Mouse (Mus musculus): Measurements from ENCODE around the gene Sec61b.

Gene Sec61b

DNA sequence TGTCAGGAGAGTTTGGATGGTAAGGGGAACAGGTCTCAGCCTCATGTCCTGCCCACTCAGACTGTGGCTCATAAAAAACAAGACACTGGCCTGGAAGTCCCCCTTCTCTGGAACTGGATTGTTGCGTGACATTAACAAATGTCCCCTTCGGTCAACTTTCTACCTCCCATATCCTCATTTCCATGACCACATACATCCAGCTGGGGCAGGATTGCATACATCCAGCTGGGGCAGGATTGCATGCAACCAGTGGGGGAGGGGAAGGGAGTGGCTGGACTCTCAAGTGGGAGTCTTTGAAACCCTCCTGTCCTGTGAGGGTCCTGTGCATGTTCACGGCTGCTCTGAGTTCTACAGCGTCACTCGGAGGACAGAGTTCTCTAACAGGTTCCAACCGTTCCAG is 16.8 kb downstream of the Sec61b start:
- DNase-seq, result no peak

DNA sequence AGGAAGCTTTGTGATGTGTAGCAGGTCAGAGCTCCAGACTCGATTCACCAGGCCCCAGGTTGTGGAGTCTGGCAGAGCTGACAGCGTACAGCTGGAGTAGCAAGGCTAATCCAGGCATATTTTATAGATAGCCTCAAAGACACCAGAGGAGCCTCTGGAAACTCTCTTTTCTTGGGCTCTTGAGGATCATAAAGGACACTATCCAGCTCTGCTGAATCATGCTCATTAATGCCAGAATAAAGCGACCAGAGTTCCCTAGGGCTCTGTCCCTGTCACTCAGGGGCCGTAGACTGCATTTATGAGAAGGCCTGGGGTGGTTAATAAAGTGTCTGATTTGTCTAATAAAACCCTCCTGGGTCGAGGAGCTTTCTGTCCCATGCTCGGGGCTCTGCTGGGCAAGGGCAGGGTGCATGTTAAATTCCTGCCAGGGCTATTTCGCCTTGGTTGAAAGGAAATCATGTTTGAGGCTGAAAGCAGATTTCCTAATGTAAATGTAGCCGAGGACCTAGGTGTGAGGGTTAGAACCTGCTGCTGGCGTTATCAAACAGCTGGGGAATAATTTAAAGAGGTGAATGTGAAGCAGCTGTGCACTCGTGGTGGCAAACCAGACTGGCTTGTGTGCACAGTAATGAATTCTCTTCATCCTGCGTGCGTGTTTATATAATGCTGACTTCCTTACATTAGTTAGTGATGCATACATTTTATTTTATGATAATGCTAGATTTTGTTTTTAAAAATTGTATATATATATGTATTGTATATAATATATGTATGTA is 18.0 kb downstream of the Sec61b start:
- DNase-seq, result no peak

DNA sequence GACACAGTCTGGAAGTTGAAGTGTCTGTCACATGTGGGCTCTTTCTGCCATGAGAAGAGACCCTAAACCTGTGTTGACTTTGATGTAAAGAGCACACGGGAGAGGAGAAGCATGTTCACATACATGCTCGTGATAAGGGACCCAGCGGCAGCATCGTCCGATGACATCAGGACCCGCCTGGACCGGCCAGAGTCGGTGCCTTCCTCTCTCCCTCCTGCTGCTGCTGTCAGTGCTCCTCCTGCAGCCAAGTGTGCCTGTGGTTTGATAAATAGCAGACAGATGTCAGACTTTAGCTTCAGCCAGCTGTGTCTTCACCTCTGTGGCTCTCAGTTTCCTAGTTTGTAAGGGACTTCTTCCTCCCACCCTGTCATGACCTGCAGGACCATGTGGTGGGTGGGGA is 19.0 kb downstream of the Sec61b start:
- no peak for DNase-seq

DNA sequence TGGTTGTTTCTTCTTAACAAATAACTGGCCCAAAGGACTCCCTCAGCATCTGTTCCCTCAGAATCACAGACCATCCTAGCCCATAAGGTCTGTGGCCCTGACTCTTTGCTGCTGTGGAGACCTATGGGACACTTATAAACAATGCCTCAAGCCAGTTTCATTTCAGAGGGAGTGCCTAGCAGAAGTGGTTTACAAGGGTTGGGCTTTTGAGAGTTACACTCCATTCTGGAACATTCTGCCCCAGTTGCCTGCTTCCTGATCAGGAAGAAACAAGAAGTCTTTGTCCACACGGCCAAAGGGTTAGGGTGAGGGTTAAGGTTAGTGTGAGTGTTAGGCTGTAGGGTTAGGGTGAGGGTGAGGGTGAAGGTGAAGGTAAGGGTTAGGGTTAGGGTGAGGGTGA is 19.7 kb downstream of the Sec61b start:
- peak; percentile 27 for DNase-seq

DNA sequence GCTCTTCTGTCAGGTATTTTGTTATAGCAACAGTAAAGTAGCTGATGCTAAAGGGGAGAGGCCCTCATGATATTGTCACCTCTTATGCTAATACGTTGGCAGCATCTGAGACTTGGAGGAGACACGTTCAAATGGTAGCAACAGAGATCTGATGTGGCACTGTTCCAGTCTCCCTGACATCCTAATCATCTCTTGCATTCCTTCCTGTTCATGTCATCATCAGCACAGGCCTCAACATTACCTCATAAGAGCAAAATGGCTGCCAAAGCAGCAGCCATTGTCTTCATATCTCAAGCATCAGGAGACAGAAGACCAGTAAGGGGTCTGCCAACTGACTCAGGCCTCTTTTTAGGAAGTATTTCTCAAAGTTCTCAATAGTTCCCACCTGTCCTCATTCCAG is 20.2 kb downstream of the Sec61b start:
- no peak for DNase-seq

DNA sequence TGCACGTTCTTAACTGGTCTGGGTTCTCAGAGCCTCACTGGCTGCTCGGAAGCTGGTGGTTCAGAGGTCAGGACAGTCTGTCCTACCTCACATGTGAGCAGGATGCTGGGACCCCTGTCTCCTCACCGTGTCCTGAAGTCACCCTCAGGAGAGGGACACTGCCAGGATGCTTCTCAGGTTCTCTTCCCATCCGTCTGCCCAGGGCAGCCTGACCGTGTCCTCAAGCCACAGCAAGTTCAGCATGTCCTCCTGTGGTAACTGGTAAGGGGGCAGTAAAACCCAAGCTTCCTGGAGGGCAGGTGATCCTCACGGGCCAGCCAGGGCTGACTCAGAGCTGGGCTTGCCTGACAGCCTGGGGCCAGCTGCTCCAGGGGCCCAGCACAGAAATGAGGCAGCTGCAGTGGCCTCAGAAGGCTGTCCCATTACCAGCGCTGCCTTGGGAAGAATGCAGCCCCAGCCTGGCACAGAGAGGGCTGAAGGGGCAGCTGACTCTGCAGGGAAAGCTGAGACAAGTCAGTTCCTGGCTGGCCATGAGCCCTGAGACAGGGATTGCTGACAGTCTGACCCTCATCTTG is 23.4 kb downstream of the Sec61b start:
- no peak for DNase-seq

DNA sequence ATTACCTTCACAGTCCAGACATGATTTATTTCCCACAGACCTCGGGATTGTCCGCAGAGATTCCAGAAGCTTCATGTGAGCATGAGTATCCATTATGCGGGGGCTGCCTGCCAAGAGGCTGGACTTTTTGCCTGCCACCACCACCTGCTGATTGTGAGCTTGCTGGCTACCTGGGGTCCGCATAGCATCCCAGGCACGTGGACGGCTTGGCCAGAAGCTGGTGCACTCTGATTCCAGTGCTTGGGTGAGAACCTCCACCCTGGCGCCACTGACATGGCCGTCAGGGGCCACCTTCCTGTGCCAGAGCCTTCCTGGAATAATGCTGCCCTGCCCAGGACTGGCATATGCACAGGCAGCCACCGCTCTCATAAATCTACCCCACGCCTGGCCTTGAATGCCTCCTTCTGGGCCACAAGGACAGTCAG is 24.7 kb downstream of the Sec61b start:
- no peak for DNase-seq

DNA sequence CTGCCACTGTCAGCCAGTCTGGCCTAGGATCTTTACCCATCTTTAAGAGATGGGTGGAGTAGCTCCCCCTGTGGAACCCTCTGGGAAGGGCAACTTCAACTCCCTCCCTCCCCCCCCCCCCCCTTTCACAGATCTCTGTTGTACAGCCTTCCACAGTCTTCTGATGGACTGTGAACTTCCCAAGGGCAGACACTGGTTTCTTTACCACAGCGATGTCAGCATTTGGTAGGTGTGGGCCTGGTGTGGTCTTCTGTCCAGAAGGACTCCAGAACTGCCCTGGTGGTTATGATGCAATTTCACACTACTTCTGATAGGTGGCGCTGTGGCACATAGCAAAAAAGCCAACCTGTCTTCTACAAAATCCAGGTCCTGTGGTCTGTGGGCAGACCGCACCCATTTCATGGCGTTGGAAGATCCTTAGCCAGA is 28.1 kb downstream of the Sec61b start:
- DNase-seq, result peak; percentile 59

DNA sequence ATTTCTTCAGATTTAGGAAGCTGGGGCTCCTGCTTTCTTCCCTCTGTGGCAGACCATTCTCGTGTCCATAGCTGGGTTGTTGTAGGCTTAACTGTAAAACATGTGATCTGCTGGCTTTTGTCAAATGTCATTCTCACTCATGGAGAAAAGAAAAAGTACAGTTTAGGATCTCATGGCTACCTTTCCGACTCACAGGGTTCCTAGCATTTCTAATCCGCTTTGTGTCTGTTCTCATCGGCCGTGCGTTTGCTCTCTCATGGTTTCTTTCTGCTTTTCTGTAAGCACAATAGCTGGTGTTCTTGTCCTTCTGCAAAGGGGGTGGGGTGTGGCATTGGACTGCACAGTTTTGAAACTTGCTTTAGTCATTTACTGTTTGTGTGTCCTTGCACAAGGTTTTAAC is 28.6 kb downstream of the Sec61b start:
- DNase-seq, result no peak

DNA sequence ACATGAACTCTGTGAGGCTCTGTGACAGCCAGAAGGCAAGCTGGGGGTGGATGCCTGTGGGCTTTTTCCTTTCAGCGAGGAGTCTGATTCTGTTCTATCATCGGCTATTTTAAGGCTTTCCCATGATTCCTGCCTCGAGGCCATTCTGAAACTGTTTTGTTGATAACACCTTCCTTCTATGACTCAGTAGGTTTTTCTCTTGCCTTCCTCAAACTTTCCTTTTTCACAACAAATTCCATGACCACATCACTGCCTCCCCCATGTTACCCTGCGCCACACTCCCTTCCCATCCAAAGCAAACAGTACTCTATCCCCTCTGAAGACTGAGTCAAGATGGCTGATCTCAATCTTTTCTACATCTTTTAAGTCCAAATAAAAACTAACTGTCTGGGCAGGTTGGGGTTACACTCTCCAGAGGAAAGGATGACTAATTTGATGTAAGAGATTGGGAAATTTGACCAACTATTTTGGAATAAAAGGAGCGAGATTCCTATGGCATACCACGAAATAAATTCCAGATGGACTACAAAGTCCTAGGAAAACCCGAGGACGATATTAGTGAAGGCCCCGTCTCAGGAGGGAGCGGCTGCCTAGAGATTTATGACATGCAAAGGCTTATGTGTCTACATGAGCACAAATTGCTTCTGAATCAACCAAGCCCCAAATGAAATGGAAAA is 30.5 kb downstream of the Sec61b start:
- no peak for DNase-seq

DNA sequence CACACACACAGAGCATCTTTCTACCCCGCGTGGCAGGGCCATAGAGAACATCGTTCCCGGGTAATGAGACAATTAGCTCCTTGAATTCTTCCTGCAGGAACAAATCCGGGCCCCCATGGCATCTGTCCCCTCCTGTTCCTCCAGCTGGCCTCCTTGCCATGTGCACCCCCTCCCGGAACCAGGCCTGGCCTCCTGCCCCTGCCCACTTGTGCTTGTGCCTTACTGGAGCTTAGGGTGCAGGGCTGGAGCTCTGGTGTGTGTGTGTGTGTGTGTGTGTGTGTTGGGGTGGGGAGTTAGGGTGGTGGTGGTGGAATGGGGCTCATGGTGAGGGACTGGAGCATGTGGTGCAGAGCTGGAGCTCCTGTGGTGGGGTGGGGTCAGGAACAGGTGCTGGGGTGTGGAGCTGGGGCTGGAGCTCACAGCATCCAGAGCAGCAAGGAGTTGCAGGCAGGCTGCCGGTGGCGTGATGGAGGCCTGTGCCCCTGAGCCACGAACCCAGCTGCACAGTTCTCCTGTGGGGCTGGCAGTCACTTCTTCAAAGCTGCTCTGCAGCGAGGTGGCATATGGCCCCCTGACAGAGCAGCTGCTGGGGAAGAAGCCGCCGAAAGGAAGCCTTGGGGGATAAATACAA is 44.2 kb downstream of the Sec61b start:
- DNase-seq, result no peak

DNA sequence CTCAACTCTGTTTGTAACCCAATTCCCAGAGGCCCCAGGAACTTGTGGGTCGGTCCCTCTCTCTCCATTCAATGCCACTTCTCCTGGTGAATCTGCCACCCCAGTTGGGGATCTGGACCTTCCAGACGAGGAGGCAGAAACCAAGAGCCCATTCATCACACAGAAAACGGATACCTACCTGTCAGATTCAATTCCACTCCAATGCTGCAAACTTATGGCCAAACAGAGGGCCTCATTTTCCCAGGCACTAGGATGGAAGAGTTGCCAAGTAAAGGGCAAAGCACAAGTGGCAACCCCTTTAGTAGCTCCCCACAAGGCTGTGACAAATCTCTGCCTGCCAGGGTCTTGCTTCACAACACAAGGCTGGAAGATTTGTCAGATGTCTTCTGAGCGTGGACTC is 45.6 kb downstream of the Sec61b start:
- DNase-seq, result no peak

DNA sequence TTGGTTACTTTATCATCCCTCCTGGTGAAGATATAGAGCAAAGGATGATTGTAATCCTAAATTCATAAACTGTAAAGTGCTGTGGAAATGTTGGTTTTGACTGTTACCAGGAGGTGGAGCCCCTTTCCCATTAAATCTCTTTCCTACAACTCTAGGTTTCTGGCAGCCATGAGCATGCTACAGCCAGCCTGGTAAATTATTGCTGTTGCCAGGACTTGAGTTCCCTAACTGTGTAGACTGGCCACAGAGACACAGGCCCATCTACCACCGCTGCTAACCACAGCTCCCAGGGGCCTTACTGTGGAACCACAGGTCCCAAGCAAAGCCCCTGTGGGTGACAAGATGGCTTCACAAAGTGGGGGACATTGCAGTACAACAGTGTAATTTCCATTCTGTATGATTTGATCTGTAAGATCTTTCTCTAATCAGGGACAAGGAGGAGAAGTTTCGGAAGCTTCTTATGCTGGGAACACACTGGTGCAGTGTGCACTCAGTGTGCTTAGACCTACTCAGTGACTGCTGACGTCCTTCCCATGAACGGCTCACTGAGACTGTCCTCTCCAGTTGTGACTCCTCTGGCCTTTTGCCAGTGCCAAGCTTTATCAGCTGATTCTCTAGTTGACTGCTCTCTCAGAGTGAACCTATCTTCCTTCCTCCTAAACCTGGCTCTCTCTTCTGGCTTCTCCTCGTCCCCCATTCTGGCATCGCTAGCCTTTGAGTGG is 47.6 kb downstream of the Sec61b start:
- no peak for DNase-seq

DNA sequence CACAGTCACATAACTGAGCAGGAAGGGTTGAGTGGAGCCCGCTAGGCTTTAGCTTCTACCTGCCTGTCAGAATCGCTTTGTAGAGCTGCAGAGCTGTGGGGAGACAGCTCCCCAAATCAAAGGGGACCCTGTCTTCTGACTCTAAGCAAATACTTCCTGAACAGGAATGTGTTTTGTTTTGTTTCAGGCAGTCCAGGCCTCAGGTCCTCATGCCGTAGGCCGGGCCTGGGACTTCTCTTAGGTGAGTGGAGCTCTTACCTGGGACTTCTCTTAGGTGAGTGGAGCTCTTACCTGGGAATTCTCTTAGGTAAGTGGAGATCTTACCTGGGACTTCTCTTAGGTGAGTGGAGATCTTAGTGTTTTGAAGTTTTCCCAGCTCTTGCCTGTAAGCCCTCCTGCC is 55.4 kb downstream of the Sec61b start:
- no peak for DNase-seq
